Mouse (Mus musculus) liver, embryonic 14.5 days (tissue): ENCODE measurements at regions not wholly inside any gene's neighbourhood (a gene's known extent, or its start where the extent isn't known, plus 50 kb on each side); places are given as distances from the start of the nearest gene placed in this dataset.

Experiments
- ATAC-seq: fragments of 200-750 bp; cut with Nextera tagmentation; 2 replicates; pipeline ENCODE4 v1.8.0; 2017; ENCODE audit warnings: moderate number of reproducible peaks, mild to moderate bottlenecking, moderate library complexity; ENCODE audit not compliant: insufficient read depth
- DNase-seq, 3 experiments: peaks; one replicate each; pipeline ENCODE4 v3.0.0-alpha.2; 2012 to 2013; ENCODE audit warnings: low read depth in 3 of 3, low spot score in 3 of 3
- H3K27ac ChIP-seq: fragments of 300-500 bp; sonication (generic); 2 replicates; pipeline ENCODE4 v1.5.1; 2014; ENCODE audit warnings: moderate library complexity, mild to moderate bottlenecking, control low read depth, inconsistent platforms
- H3K27me3 ChIP-seq: fragments of 300-500 bp; sonication (generic); 2 replicates; pipeline ENCODE4 v1.6.1; 2014; ENCODE audit warnings: mild to moderate bottlenecking, low read length, moderate library complexity; ENCODE audit not compliant: control insufficient read depth, insufficient read depth
- H3K36me3 ChIP-seq: fragments of 300-500 bp; sonication (generic); replicated peaks from 2 replicates; pipeline ENCODE4 v1.6.1; 2014; ENCODE audit warnings: low read depth; ENCODE audit not compliant: control insufficient read depth, insufficient read depth
- H3K4me1 ChIP-seq, 2 experiments: fragments of 200-500 bp in 1 of 2; fragments of 300-500 bp in 1 of 2; sonication (generic) in 1 of 2; replicated peaks; 2 replicates each; pipeline ENCODE4 v1.6.1; 2012 to 2014; ENCODE audit warnings: antibody characterized with exemption in 1 of 2, inconsistent platforms in 1 of 2, low read length in 1 of 2; ENCODE audit not compliant: control insufficient read depth in 2 of 2, insufficient read depth in 2 of 2
- H3K4me2 ChIP-seq: fragments of 300-500 bp; sonication (generic); 2 replicates; pipeline ENCODE4 v1.6.1; 2014; ENCODE audit warnings: low read depth, mild to moderate bottlenecking, control low read depth, moderate library complexity
- H3K4me3 ChIP-seq, 2 experiments: fragments of 200-500 bp in 1 of 2; fragments of 300-500 bp in 1 of 2; sonication (generic) in 1 of 2; 2 replicates each; pipeline ENCODE4 v1.5.1; 2012 to 2014; ENCODE audit warnings: low read depth in 2 of 2, low read length in 2 of 2, mild to moderate bottlenecking in 2 of 2, control low read depth in 1 of 2, inconsistent platforms in 1 of 2, moderate library complexity in 1 of 2; ENCODE audit not compliant: insufficient read depth in 1 of 2
- H3K9ac ChIP-seq: fragments of 300-500 bp; sonication (generic); replicated peaks from 2 replicates; pipeline ENCODE4 v1.6.1; 2014; ENCODE audit warnings: mild to moderate bottlenecking, control low read depth, moderate library complexity
- H3K9me3 ChIP-seq: fragments of 300-500 bp; sonication (generic); 2 replicates; pipeline ENCODE4 v1.6.1; 2016; ENCODE audit warnings: low read length, mixed read lengths; ENCODE audit not compliant: control insufficient read depth
- CTCF ChIP-seq: IDR thresholded peaks from 2 replicates; pipeline ENCODE4 v1.5.1; 2016; ENCODE audit warnings: antibody characterized with exemption, low read depth, control low read depth
- EP300 ChIP-seq: IDR thresholded peaks from 2 replicates; pipeline ENCODE4 v1.6.1; 2016; ENCODE audit warnings: antibody characterized with exemption, low read depth
- WGBS: fragments of 180-500 bp; shearing (Covaris S2); extraction: QIAGEN DNeasy Blood & Tissue Kit; methylation state at CpG from one replicate; pipeline ENCODE4 v1.1.7; 2014; ENCODE audit not compliant: insufficient replicate concordance; 5-methylcytosine and 5-hydroxymethylcytosine counted together

GRCm38 (mm10) chr1:35115521-35115920, 265.7 kb downstream of the Plekhb2 start:
- DNase-seq: no peak
- no peaks in the 10 kb centered on the region for H3K4me1 ChIP-seq
- H3K27ac ChIP-seq: no peak overlapping the region
- no peaks in the 10 kb centered on the region; the same call in 1 of the 2 replicates for H3K9me3 ChIP-seq
- TF ChIP-seq EP300: no peak
- no peak overlapping the region for H3K4me2 ChIP-seq
- no peaks in the 10 kb centered on the region for H3K36me3 ChIP-seq
- no peak overlapping the region for H3K9ac ChIP-seq
- no peak for ATAC-seq
- H3K4me3 ChIP-seq: no peak overlapping the region
- no peaks in the 10 kb centered on the region for H3K27me3 ChIP-seq

GRCm38 (mm10) chr1:35137907-35138306, 288.1 kb downstream of the Plekhb2 start:
- H3K4me1 ChIP-seq: no peaks in the 10 kb centered on the region
- WGBS: 54% methylated on average over 3 of the region's 3 CpGs
- ATAC-seq (no peak), DNase-seq (no peak)
- H3K9me3 ChIP-seq: no peaks in the 10 kb centered on the region
- no peak overlapping the region for H3K4me2 ChIP-seq
- no peak overlapping the region for H3K27ac ChIP-seq
- H3K36me3 ChIP-seq: no peaks in the 10 kb centered on the region
- H3K4me3 ChIP-seq: no peak overlapping the region
- no peak overlapping the region for H3K9ac ChIP-seq
- TF ChIP-seq EP300: no peak
- TF ChIP-seq CTCF: no peak
- no peaks in the 10 kb centered on the region for H3K27me3 ChIP-seq

- DNase-seq: no peak
- Histone ChIP-seq H3K9ac (no peak overlapping the region), H3K4me1 (no peaks in the 10 kb centered on the region), H3K36me3 (no peaks in the 10 kb centered on the region), H3K27ac (no peak overlapping the region), H3K4me3 (no peak overlapping the region), H3K9me3 (no peaks in the 10 kb centered on the region), H3K27me3 (no peaks in the 10 kb centered on the region), H3K4me2 (no peak overlapping the region)
- ATAC-seq: no peak
- no peak for TF ChIP-seq CTCF
- TF ChIP-seq EP300: no peak
Observed at GRCm38 (mm10) chr1:35149036-35149435, 299.3 kb downstream of the Plekhb2 start.

GRCm38 (mm10) chr1:35162506-35162905, 312.7 kb downstream of the Plekhb2 start:
- Histone ChIP-seq H3K4me1 (no peaks in the 10 kb centered on the region), H3K27me3 (no peaks in the 10 kb centered on the region), H3K9me3 (no peaks in the 10 kb centered on the region), H3K4me3 (no peak overlapping the region), H3K4me2 (no peak overlapping the region), H3K27ac (no peak overlapping the region), H3K36me3 (no peaks in the 10 kb centered on the region), H3K9ac (no peak overlapping the region)
- no peak for TF ChIP-seq CTCF
- no peak for TF ChIP-seq EP300
- DNase-seq (no peak), ATAC-seq (no peak)

- TF ChIP-seq CTCF: no peak
- no peak for TF ChIP-seq EP300
- H3K27me3 ChIP-seq: no peaks in the 10 kb centered on the region
- ATAC-seq (no peak), DNase-seq (no peak)
- H3K9me3 ChIP-seq: no peaks in the 10 kb centered on the region
- H3K27ac ChIP-seq: no peak overlapping the region
- no peaks in the 10 kb centered on the region for H3K36me3 ChIP-seq
- no peak overlapping the region for H3K4me3 ChIP-seq
- 52% methylated on average over 2 of the region's 2 CpGs for WGBS
- no peak overlapping the region for H3K4me2 ChIP-seq
- H3K9ac ChIP-seq: no peak overlapping the region
- H3K4me1 ChIP-seq: no peaks in the 10 kb centered on the region
Observed at GRCm38 (mm10) chr1:35200656-35201055, 350.9 kb downstream of the Plekhb2 start.
